Mouse (Mus musculus) heart, adult 2 months (tissue): ENCODE measurements at regions not wholly inside any gene's neighbourhood (a gene's known extent, or its start where the extent isn't known, plus 50 kb on each side); places are given as distances from the start of the nearest gene placed in this dataset.

Experiments used
- EP300 ChIP-seq: fragments of 200-500 bp; IDR thresholded peaks from 2 replicates; pipeline ENCODE4 v1.6.1; 2011; ENCODE audit warnings: low read depth, low read length, control low read depth; ENCODE audit not compliant: insufficient read depth
- POLR2A ChIP-seq: fragments of 200-500 bp; IDR thresholded peaks from 2 replicates; pipeline ENCODE4 v1.6.1; 2011; ENCODE audit warnings: mild to moderate bottlenecking, low read depth, low read length, control low read depth; ENCODE audit not compliant: insufficient read depth

DNA sequence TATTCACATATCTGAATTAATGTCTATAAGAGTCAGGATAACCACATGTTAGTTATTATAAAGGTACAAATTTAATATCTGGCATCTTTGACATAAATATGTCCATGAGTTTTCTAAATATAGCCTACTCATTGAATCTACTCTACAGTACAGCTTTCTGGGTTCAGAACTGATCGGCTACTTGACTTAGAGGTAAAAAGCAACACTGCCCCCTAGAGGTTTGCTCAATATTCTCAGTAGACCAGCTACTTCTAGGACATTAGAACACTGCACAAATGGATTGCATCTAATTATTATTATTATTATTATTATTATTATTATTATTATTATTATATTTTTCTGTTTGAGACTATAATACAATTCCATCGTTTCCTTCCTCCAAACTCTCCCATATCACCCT is 418.8 kb upstream of the Tpm3-rs7 start:
- no peak for TF ChIP-seq POLR2A
- TF ChIP-seq EP300, result no peak
